ENCODE assay signal across 8 mouse cellular contexts in the genomic region with DNA sequence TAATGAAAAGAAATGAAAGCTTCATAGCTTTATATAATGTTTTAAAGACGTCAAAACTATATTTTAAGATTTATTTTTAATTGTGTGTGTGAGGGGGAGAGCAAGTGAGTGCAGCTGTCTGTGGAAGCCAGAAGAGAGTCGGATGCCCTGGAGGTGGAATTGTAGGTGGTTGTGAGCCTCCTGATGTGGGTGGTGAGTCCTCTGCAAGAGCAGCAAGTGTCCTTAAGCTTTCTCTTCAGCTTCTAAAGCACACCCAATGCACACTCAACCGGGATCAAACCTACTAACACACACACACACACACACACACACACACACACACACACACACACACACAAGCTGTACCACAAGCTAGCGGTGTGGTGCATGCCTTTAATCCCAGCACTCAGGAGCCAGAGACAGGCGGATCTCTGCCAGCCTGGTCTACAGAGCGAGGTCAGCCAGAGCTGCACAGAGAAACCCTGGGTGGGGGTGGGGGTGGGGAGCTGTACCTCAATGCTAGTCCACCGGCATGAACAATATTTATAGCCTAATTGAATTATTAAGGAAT.
A peak's percentile ranks its signal among the peaks of the same experiment; 100 is the strongest.
DNase-seq lines count a peak whose midpoint lies in the region; ATAC-seq lines count a peak whose summit lies in the region.

No protein-coding gene starts in this region.

- no peak overlapping the region for H3K9ac ChIP-seq in heart, embryonic 15.5 days

- intact Hi-C loops in heart, postnatal 36 days (cut with DNase I) = no loop called here
- intact Hi-C loops in left cerebral cortex, postnatal 25 days (cut with DNase I) = loop anchor here (5.0 kb wide), 1 partner anchor 75 kb away; a partner anchor contains a TSS

- H3K27me3 ChIP-seq in heart, embryonic 15.5 days = no peaks in the 10 kb centered on the region

- H3K4me1 ChIP-seq in heart, embryonic 15.5 days (replicated peaks) = peaks cover 21% of the 10 kb centered on the region

- WGBS in heart, embryonic 15.5 days = 63% methylated on average over 7 of the region's 7 CpGs

- H3K4me2 ChIP-seq in heart, embryonic 15.5 days = no peak overlapping the region

- no peak for ATAC-seq in heart, embryonic 15.5 days (replicated peaks; ENCODE audit: insufficient number of reproducible peaks, insufficient read depth, low FRiP score, low read depth)

- peak overlapping the region; percentile 72; the same call in 1 of the 2 replicates for H3K27ac ChIP-seq in heart, embryonic 15.5 days

- H3K4me3 ChIP-seq in heart, embryonic 15.5 days = no peak overlapping the region

- peaks cover 19% of the 10 kb centered on the region; the same call in 1 of the 2 replicates for H3K36me3 ChIP-seq in heart, embryonic 15.5 days

- no peak for DNase-seq in heart, postnatal 36 days
- DNase-seq in right cerebral cortex, postnatal 36 days (ENCODE audit: low spot score in 2 of 2) = peak; percentile 37 to 65
- no peak for DNase-seq in right cerebral cortex, postnatal 10 days (ENCODE audit: low spot score in 2 of 2)
- peak; percentile 39 to 80 for DNase-seq in left cerebral cortex, postnatal 25 days (ENCODE audit: low spot score in 2 of 2)
- no peak for DNase-seq in adrenal gland, postnatal 14 days
- no peak for DNase-seq in embryo, embryonic 9.5 days (ENCODE audit: extremely low spot score)
- no peak for DNase-seq in spleen, postnatal 36 days (ENCODE audit: low spot score in 2 of 2)

- H3K9me3 ChIP-seq in heart, embryonic 15.5 days (replicated peaks) = no peaks in the 10 kb centered on the region

Comparison
In these comparisons a context has a peak if more than half of its experiments do, and no peak if none do; other contexts are left out.
1. DNase-seq: peak in right cerebral cortex, postnatal 36 days (2 of 2) and left cerebral cortex, postnatal 25 days (2 of 2); none in heart, postnatal 36 days (0 of 2), right cerebral cortex, postnatal 10 days (0 of 2), adrenal gland, postnatal 14 days (single experiment), embryo, embryonic 9.5 days (single experiment) and spleen, postnatal 36 days (0 of 2).